Mouse (Mus musculus) embryonic facial prominence, embryonic 14.5 days (tissue): ENCODE data around the gene Efna2. TPM values are rescaled to one million over a fixed set of nuclear protein-coding genes. Genes with fewer than 3 reads are reported as not detected.

Source experiments
- ATAC-seq: fragments of 200-750 bp; cut with Nextera tagmentation; 2 replicates; pipeline ENCODE4 v1.8.0; 2017; ENCODE audit warnings: low read depth, moderate number of reproducible peaks, moderate TSS enrichment
- DNase-seq: peaks from one replicate; pipeline ENCODE4 v3.0.0-alpha.2; 2015; ENCODE audit warnings: low spot score
- H3K27ac ChIP-seq: fragments of 300-500 bp; sonication (generic); replicated peaks from 2 replicates; pipeline ENCODE4 v1.5.1; 2014; ENCODE audit warnings: low read depth, mild to moderate bottlenecking, low read length, moderate library complexity
- H3K27me3 ChIP-seq: fragments of 300-500 bp; sonication (generic); replicated peaks from 2 replicates; pipeline ENCODE4 v1.6.1; 2014; ENCODE audit warnings: low read length; ENCODE audit not compliant: control insufficient read depth, insufficient read depth
- H3K36me3 ChIP-seq: fragments of 300-500 bp; sonication (generic); 2 replicates; pipeline ENCODE4 v1.6.1; 2014; ENCODE audit warnings: low read length, mixed read lengths; ENCODE audit not compliant: control insufficient read depth, insufficient read depth
- H3K4me1 ChIP-seq: fragments of 300-500 bp; sonication (generic); 2 replicates; pipeline ENCODE4 v1.6.1; 2014; ENCODE audit warnings: antibody characterized with exemption, low read length; ENCODE audit not compliant: control insufficient read depth, insufficient read depth
- H3K4me2 ChIP-seq: fragments of 300-500 bp; sonication (generic); 2 replicates; pipeline ENCODE4 v1.6.1; 2014; ENCODE audit warnings: low read depth, mild to moderate bottlenecking, low read length, moderate library complexity, mixed read lengths
- H3K4me3 ChIP-seq: fragments of 300-500 bp; sonication (generic); 2 replicates; pipeline ENCODE4 v1.5.1; 2014; ENCODE audit warnings: low read depth, mild to moderate bottlenecking, low read length
- H3K9ac ChIP-seq: fragments of 300-500 bp; sonication (generic); 2 replicates; pipeline ENCODE4 v1.6.1; 2014; ENCODE audit warnings: low read depth, mild to moderate bottlenecking, low read length, moderate library complexity, mixed read lengths
- H3K9me3 ChIP-seq: fragments of 300-500 bp; sonication (generic); 2 replicates; pipeline ENCODE4 v1.6.1; 2016; ENCODE audit warnings: low read length; ENCODE audit not compliant: control insufficient read depth
- WGBS: fragments of 180-500 bp; shearing (Covaris S2); extraction: QIAGEN DNeasy Blood & Tissue Kit; methylation state at CpG from one replicate; pipeline ENCODE4 v1.1.7; 2014; 5-methylcytosine and 5-hydroxymethylcytosine counted together
- polyA plus RNA-seq: library from polyadenylated mRNA; unstranded; fragments of >200 nt; fragmentation: Nextera tagmentation; extraction: Ambion mirVana; gene quantifications from 2 replicates; pipeline ENCODE4 v1.2.1, GENCODE M21; 2014

Efna2 gene
- polyA plus RNA-seq, 1 experiment from 2014 or later = 20.9 TPM

DNA sequence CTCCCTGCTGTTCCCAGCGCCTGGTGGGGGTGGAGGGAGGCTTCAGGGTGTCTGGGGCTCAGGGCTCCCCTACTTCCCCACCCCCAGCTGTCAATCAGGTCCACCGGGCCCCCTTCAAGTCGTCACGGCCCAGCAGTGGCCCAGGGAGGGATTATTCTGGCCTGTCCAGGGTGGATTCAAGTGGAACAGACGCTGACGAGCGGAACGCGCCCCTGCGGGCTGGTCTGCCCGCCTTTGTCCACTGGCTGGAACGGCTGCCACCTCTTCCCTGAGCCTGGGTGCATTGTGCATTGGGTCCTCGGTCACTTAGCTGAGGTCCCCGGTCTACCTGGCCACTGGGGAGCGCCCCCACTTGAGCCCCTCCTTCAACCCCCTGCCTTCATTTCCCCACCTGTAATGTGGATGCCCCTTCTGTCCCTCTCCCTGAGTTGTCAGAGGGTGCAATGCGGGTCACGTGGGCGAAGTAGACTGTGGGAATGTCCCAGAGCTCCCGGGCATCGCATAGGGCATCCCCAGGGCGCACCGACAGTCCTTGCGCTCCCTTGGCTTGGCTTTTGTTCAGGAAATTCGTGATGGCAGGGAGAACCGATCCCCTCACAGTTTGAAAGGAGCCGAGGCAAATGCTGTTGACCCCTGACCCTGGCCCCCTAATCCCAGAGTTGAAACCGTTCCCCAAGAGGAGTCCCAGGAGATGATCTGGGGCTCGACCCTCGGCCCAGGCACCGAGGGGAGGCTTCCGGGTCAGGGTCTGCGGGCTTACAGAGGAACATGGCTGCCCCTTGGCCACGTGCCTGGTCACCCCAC, 17.7 kb downstream of the Efna2 start:
- Histone ChIP-seq H3K9me3 (no peaks in the 10 kb centered on the region), H3K27me3 (peaks cover 3% of the 10 kb centered on the region; the same call in 1 of the 2 replicates), H3K4me2 (no peak overlapping the region), H3K4me1 (no peaks in the 10 kb centered on the region), H3K9ac (no peak overlapping the region; the same call in 1 of the 2 replicates), H3K4me3 (no peak overlapping the region), H3K36me3 (no peaks in the 10 kb centered on the region), H3K27ac (no peak overlapping the region)
- ATAC-seq = no peak
- WGBS = 48% methylated on average over 28 of the region's 33 CpGs
- no peak for DNase-seq

DNA sequence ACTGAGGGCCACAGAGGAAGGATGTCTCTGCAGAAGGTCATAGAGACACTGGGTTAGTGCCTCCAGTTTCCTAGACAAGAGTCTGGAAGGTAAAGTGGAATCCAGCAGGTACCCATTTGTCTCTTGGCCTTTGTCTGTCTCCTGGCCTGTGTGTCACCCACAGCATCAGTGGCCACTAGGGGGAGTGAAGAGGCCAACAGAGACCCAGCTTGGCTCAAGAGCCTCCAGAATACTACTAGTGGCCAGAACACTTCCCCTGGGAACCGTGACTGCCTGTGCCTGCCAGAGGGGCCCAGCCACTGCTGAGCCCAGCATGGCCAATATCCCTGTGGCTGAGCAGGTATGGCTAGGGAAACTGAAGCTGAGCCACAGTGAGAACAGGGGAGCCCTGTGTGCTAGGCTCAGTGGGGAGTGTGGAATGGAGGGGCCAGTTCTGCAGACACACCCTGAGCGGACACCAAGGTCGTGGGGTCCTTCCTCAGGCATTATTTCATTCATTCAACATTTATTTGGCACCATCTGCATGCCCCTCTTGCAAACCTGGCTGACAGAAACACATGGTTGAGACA, 20.2 kb downstream of the Efna2 start:
- no peaks in the 10 kb centered on the region for H3K27me3 ChIP-seq
- ATAC-seq (peak; percentile 83), DNase-seq (peak; percentile 92)
- H3K36me3 ChIP-seq = no peaks in the 10 kb centered on the region
- no peak overlapping the region for H3K4me2 ChIP-seq
- H3K9me3 ChIP-seq = no peaks in the 10 kb centered on the region
- H3K4me3 ChIP-seq = no peak overlapping the region
- H3K4me1 ChIP-seq = no peaks in the 10 kb centered on the region
- no peak overlapping the region for H3K27ac ChIP-seq
- no peak overlapping the region for H3K9ac ChIP-seq
- WGBS = 50% methylated on average over 3 of the region's 3 CpGs

DNA sequence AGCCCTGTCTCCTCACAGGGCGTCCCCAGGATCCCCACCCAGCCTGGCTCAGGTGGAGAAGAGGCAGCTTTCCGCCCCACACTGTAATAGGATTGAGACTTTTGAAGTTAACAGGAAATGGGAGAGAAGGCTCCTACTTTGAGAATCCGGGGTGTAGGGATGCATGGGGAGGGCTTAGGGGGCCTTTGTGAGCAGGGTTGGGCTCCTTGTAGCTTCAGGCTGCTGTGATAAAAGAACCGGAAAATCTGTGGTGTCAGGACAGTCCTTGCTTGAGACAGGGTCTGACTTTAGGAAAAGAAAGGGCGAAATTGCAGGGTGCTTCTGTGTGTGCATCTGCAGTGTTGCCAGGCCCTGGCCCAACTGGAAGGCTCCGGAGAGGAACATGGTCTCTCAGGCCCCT, 21.2 kb downstream of the Efna2 start:
- DNase-seq = no peak
- Histone ChIP-seq H3K36me3 (no peaks in the 10 kb centered on the region), H3K4me2 (no peak overlapping the region), H3K9me3 (no peaks in the 10 kb centered on the region), H3K4me3 (no peak overlapping the region), H3K9ac (no peak overlapping the region), H3K4me1 (no peaks in the 10 kb centered on the region), H3K27me3 (no peaks in the 10 kb centered on the region), H3K27ac (no peak overlapping the region)
- no peak for ATAC-seq
- WGBS = 58% methylated on average over 6 of the region's 6 CpGs

GRCm38 (mm10) chr10:80204055-80204454, 24.8 kb downstream of the Efna2 start:
- WGBS = 17% methylated on average over 7 of the region's 7 CpGs
- no peak overlapping the region for H3K9ac ChIP-seq
- DNase-seq (no peak), ATAC-seq (no peak)
- H3K9me3 ChIP-seq = no peaks in the 10 kb centered on the region
- no peak overlapping the region for H3K4me3 ChIP-seq
- H3K4me1 ChIP-seq = peaks cover 4% of the 10 kb centered on the region; the same call in 1 of the 2 replicates
- H3K27ac ChIP-seq = no peak overlapping the region
- H3K36me3 ChIP-seq = no peaks in the 10 kb centered on the region
- no peaks in the 10 kb centered on the region for H3K27me3 ChIP-seq
- H3K4me2 ChIP-seq = no peak overlapping the region

DNA sequence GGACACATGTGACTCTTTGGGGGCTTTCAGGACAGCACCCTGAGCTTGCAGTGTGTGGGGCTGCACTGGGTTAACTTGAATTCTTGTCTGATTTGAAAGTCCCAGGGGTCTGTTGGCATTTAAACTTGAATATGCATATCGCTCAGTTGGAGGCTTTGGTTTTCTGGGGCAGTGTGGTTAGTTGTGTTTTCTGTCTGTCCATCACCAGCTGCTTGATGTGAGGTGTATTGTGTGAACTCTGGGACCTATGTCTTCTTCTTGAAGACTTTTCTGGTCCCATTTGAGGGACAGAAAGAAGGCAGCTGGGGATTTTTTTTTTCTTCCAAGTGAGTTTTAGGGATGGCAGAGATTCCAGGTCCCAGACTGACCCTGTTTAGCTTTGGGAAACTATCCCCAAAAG, 27.9 kb downstream of the Efna2 start:
- peaks cover 6% of the 10 kb centered on the region; the same call in 1 of the 2 replicates for H3K4me1 ChIP-seq
- H3K36me3 ChIP-seq = no peaks in the 10 kb centered on the region
- DNase-seq = no peak
- no peak overlapping the region for H3K4me3 ChIP-seq
- WGBS = 65% methylated on average over 1 of the region's 1 CpGs
- no peaks in the 10 kb centered on the region for H3K9me3 ChIP-seq
- no peak overlapping the region for H3K27ac ChIP-seq
- H3K27me3 ChIP-seq = no peaks in the 10 kb centered on the region
- no peak overlapping the region for H3K9ac ChIP-seq
- H3K4me2 ChIP-seq = no peak overlapping the region
- no peak for ATAC-seq

GRCm38 (mm10) chr10:80207676-80208075, 28.4 kb downstream of the Efna2 start:
- H3K9ac ChIP-seq = no peak overlapping the region
- H3K36me3 ChIP-seq = no peaks in the 10 kb centered on the region
- H3K4me2 ChIP-seq = no peak overlapping the region
- DNase-seq (no peak), ATAC-seq (no peak)
- peaks cover 6% of the 10 kb centered on the region; the same call in 1 of the 2 replicates for H3K4me1 ChIP-seq
- no peak overlapping the region for H3K27ac ChIP-seq
- no peaks in the 10 kb centered on the region for H3K9me3 ChIP-seq
- no peak overlapping the region for H3K4me3 ChIP-seq
- WGBS = 51% methylated on average over 10 of the region's 10 CpGs
- H3K27me3 ChIP-seq = no peaks in the 10 kb centered on the region

- Histone ChIP-seq H3K4me3 (no peak overlapping the region), H3K36me3 (no peaks in the 10 kb centered on the region), H3K9ac (no peak overlapping the region), H3K4me2 (no peak overlapping the region), H3K27ac (no peak overlapping the region), H3K27me3 (no peaks in the 10 kb centered on the region), H3K4me1 (peaks cover 6% of the 10 kb centered on the region; the same call in 1 of the 2 replicates), H3K9me3 (no peaks in the 10 kb centered on the region)
- DNase-seq (no peak), ATAC-seq (no peak)
- WGBS = 68% methylated on average over 4 of the region's 4 CpGs
Measured at GRCm38 (mm10) chr10:80208248-80208647, 29.0 kb downstream of the Efna2 start.

DNA sequence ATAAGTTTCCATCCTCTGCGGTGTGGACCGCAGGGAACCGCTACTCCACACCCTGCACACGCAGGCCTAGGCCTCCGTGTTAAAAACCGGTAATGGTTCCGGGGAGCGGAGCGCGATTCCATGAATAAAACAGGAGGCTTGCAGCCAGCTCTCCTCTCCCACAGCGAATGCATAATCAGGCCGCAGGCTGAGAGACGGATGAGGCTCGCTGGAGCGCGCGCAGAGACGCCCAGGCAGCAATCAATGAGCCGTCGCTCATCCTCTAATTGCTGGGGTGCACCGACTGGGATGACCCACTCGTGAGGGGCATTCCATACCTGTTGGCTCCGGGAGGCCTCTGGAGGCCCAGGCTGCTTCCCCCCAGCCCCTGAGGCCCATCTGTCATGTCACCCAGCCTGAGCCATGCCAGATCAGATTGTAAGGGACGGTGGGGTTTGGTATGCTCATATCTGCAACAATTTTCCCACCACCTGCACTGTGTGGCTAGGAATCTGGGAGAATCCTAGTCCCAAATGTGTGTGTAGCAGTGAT, 29.6 kb downstream of the Efna2 start:
- no peak overlapping the region for H3K4me3 ChIP-seq
- DNase-seq = peak; percentile 52
- H3K36me3 ChIP-seq = no peaks in the 10 kb centered on the region
- peak; percentile 18; the same call in 1 of the 2 replicates for ATAC-seq
- no peaks in the 10 kb centered on the region for H3K9me3 ChIP-seq
- 0 out of 2 replicates have a peak overlapping the region, but pooled peaks have one; percentile 10 for H3K27ac ChIP-seq
- peak overlapping the region; percentile 35 for H3K4me2 ChIP-seq
- no peaks in the 10 kb centered on the region for H3K27me3 ChIP-seq
- 11% methylated on average over 20 of the region's 24 CpGs for WGBS
- H3K9ac ChIP-seq = peak overlapping the region; percentile 45
- peaks cover 6% of the 10 kb centered on the region; the same call in 1 of the 2 replicates for H3K4me1 ChIP-seq
